Mouse (Mus musculus) midbrain, embryonic 12.5 days (tissue): ENCODE measurements around the gene Tmprss11g. TPM values are rescaled to one million over a fixed set of nuclear protein-coding genes. Genes with fewer than 3 reads are reported as not detected.

ENCODE experiments used
- polyA plus RNA-seq: library from polyadenylated mRNA; unstranded; fragments of >200 nt; fragmentation: Nextera tagmentation; extraction: Ambion mirVana; gene quantifications from 2 replicates; pipeline ENCODE4 v1.2.1, GENCODE M21; 2016

Tmprss11g gene
- polyA plus RNA-seq, 1 experiment from 2014 or later: not detected

Other genes starting within 250 kb of the Tmprss11g start
- gene Tmprss11c, start 229.3 kb downstream of the Tmprss11g start, polyA plus RNA-seq: not detected in 2 replicates
- gene Tmprss11d, start 145.2 kb downstream of the Tmprss11g start, polyA plus RNA-seq: not detected in 2 replicates
- gene Tmprss11a, start 49.6 kb downstream of the Tmprss11g start, polyA plus RNA-seq: not detected in 2 replicates
- not detected in 2 replicates for gene Tmprss11f, start 113.8 kb upstream of the Tmprss11g start, polyA plus RNA-seq
- not detected in 2 replicates for gene Tmprss11b, start 157.8 kb upstream of the Tmprss11g start, polyA plus RNA-seq
- 0.13 TPM in 1 of 2 replicates, not detected in the other for gene Tmprss11e, start 227.2 kb upstream of the Tmprss11g start, polyA plus RNA-seq